ENCODE assay signal across 7 mouse cellular contexts in the genomic region with DNA sequence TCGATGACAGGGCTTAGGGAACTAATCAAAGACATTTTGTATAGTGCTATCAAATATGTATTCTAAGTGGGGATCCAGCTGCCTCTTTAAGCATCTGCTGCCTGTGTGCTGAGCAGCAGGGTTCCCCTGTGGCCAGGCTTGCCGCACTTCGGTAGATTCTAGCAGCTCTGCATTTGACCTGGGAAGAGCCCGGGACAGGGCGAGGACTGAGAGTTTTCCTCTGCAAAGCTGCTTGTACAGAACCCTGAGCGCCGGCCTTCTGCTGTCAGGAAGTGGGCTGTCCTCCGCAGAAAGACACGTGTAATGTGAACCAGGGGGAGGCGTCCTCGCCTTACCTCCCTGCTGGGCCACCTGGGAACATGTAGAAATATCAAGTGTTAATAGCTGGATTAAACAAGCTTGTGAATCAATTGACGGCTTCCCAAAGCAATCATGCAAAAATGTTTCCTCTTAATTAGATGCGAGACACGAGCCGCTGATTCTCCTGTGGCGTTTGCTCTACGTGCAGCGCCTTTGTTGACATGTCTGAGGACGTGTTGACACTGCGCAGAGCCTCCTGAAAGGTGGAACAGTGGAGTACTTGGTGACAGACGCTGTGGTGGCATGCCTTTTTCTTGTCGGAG.
DNase-seq lines count a peak whose midpoint lies in the region; ATAC-seq and TF ChIP-seq lines count a peak whose summit lies in the region.

No protein-coding gene starts in this region.

- no peak for TF ChIP-seq CTCF in liver, postnatal 0 days (IDR thresholded peaks at IDR 0.05; ENCODE audit: low read depth)

- ATAC-seq in liver, postnatal 0 days: no peak

- H3K4me3 ChIP-seq in embryonic facial prominence, embryonic 10.5 days: peak overlapping the region; percentile 30
- H3K4me3 ChIP-seq in liver, postnatal 0 days (ENCODE audit: low read depth, low read length): no peak overlapping the region

- H3K4me1 ChIP-seq in embryonic facial prominence, embryonic 10.5 days: peaks cover 20% of the 10 kb centered on the region
- no peaks in the 10 kb centered on the region for H3K4me1 ChIP-seq in liver, postnatal 0 days (ENCODE audit: insufficient read depth)

- H3K4me2 ChIP-seq in liver, postnatal 0 days (ENCODE audit: low read depth, low read length): peak overlapping the region; percentile 42

- intact Hi-C loops in heart, postnatal 36 days (cut with DNase I): no loop called here

- peak; percentile 49 for DNase-seq in brain, adult 2 months (ENCODE audit: low read depth, low spot score)
- DNase-seq in embryonic facial prominence, embryonic 10.5 days (ENCODE audit: low spot score): peak; percentile 48
- peak; percentile 5 to 6 for DNase-seq in heart, postnatal 36 days
- DNase-seq in liver, postnatal 0 days: no peak
- DNase-seq in yolk sac, embryonic 10.5 days (ENCODE audit: low spot score): peak; percentile 22
- no peak for DNase-seq in thymus, postnatal 0 days (ENCODE audit: low spot score)
- DNase-seq in adrenal gland, adult 8-10 months: no peak

- H3K27ac ChIP-seq in embryonic facial prominence, embryonic 10.5 days (replicated peaks): no peak overlapping the region; the same call in 1 of the 2 replicates
- H3K27ac ChIP-seq in liver, postnatal 0 days (ENCODE audit: low read depth): no peak overlapping the region

- H3K9me3 ChIP-seq in embryonic facial prominence, embryonic 10.5 days: no peaks in the 10 kb centered on the region
- no peaks in the 10 kb centered on the region for H3K9me3 ChIP-seq in liver, postnatal 0 days (ENCODE audit: low read length)

- TF ChIP-seq EP300 in liver, postnatal 0 days (IDR thresholded peaks at IDR 0.05; ENCODE audit: low read depth): no peak

- H3K36me3 ChIP-seq in embryonic facial prominence, embryonic 10.5 days (replicated peaks): no peaks in the 10 kb centered on the region
- no peaks in the 10 kb centered on the region for H3K36me3 ChIP-seq in liver, postnatal 0 days (replicated peaks; ENCODE audit: insufficient read depth, low read length)

- no peak overlapping the region for H3K9ac ChIP-seq in liver, postnatal 0 days (replicated peaks)

- no peaks in the 10 kb centered on the region for H3K27me3 ChIP-seq in embryonic facial prominence, embryonic 10.5 days (replicated peaks; ENCODE audit: low read depth, poor library complexity, severe bottlenecking)
- H3K27me3 ChIP-seq in liver, postnatal 0 days (ENCODE audit: insufficient read depth, low read length): no peaks in the 10 kb centered on the region

- WGBS in embryonic facial prominence, embryonic 10.5 days: 44% methylated on average over 22 of the region's 22 CpGs
- WGBS in liver, postnatal 0 days (ENCODE audit: insufficient replicate concordance): 38% methylated on average over 22 of the region's 22 CpGs

Comparison
In these comparisons a context has a peak if more than half of its experiments do, and no peak if none do; other contexts are left out.
1. DNase-seq: peak in brain, adult 2 months (single experiment), embryonic facial prominence, embryonic 10.5 days (single experiment), heart, postnatal 36 days (2 of 2) and yolk sac, embryonic 10.5 days (single experiment); none in liver, postnatal 0 days (single experiment), thymus, postnatal 0 days (single experiment) and adrenal gland, adult 8-10 months (single experiment).